Mouse (Mus musculus): Measurements from ENCODE around the gene Sema3f. TPM values are rescaled to one million over a fixed set of nuclear protein-coding genes. Genes with fewer than 3 reads are reported as not detected.

The Sema3f gene
- total and polyA plus RNA-seq, 3 experiments, result 0.09 to 0.11 TPM; not detected in 1

DNA sequence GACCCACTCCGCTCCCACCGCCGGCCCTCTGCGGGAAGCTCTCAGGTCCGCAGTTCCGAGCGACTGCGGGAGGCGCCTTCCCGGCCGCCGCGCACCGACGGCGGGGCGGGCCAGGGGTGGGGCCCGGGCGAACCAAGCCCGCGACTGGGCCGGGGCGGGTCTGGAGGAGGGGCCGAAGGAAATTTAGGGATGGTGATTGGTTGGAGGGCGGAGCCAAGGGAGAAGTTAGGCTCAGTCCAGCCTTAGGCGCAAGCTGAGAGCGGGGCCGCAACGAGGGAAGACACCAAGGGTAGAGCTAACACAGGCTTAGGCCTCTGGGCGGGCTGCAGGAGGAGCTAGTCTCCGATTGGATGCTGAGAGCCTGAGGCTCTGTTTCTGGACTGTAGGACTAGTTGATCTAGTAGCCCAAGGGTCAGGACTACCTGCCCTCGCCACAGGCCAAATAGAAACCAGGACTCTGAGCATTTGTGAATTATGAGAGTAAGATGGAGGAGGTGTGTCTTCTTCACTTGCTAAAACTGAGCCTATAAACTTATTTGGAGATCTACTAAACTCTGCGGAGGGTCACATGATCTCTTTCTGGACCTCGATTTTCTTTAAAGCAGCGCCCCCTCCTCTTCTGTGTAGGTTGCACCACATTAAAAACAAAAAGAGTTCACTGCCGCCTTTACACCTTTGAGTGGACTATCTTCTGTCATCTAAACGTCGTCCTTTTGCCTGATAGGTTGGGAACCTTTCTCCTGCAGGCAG, 74.8 kb downstream of the Sema3f start, which contains the start of gene Gnai2:
Gene Gnai2, minus strand, starts transcription at position 89 of the 750 bp plus-strand sequence.
- Histone ChIP-seq H3K4me3 (ENCODE audit: low read depth, low read length) (peak within 1 kb of the TSS; percentile 85), H3K36me3 (replicated peaks) (peaks cover 29% of the 10 kb centered on the region), H3K9me3 (replicated peaks) (no peaks in the 10 kb centered on the region), H3K27me3 (ENCODE audit: insufficient read depth, low read length) (peaks cover 4% of the 10 kb centered on the region; the same call in 1 of the 2 replicates), H3K4me1 (ENCODE audit: insufficient read depth, low read depth, low read length) (peaks cover 66% of the 10 kb centered on the region)
- peak; percentile 89 for DNase-seq (ENCODE audit: low spot score)
- ATAC-seq (ENCODE audit: extremely low read depth, insufficient number of reproducible peaks, low FRiP score, poor library complexity, severe bottlenecking), result peak; percentile 90
- TF ChIP-seq TAL1 (conservative IDR thresholded peaks at IDR 0.05; ENCODE audit: low read depth, low read length), result no peak

DNA sequence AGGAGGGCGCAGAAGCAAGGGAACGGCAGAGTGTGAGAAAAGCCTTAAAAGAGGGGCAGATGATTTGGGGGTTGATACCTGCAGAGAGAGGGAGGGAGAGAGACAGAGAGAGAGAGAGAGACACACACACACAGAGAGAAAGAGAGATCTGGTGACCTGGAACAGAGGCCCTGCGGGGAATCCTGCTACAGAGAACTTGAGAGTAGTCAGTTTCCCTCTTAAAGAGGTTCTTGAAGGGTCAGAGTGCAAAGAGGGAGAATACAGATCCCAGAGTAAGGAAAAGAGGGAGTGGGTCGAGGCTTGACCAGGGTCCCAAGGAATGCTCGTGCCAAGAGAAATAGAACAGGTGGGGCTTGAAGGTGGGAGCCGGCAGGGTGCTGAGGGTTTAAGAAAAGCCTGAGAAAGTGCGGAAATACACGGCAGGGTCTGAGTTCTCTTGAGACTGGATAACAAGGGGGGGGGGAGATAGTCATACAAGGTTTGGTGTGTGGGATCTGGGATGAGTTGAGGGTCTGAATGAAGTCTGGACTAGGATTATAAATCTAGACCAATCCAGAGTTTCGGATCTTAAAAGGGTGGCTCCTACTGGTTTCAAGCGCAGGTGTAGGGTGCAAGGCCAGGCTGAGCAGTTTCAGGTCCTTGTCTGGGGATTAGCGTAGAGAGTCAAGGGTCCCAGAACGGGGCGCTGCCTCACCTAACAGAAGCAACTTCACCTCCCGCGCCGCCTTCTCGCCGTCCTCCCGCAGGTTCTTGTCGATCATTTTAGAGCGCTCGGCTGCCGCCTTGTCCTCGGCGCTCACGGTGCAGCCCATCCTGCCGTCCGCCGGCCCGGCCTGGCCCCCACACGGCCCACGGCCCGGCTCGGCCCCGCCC, 75.6 kb downstream of the Sema3f start:
- ATAC-seq (ENCODE audit: extremely low read depth, insufficient number of reproducible peaks, low FRiP score, poor library complexity, severe bottlenecking), result no peak
- TF ChIP-seq POLR2AphosphoS5 (IDR thresholded peaks at IDR 0.05; ENCODE audit: insufficient replicate concordance, low read depth, low read length), result no peak
- TF ChIP-seq TAL1 (conservative IDR thresholded peaks at IDR 0.05; ENCODE audit: low read depth, low read length), result no peak
- no peak for TF ChIP-seq GATA2 (IDR thresholded peaks at IDR 0.05; ENCODE audit: borderline replicate concordance, low read depth, low read length)
- TF ChIP-seq CTCF (IDR thresholded peaks at IDR 0.05; ENCODE audit: low read depth, low read length), result no peak
- no peak for TF ChIP-seq GATA1 (IDR thresholded peaks at IDR 0.05; ENCODE audit: borderline replicate concordance, low read length)
- peaks cover 67% of the 10 kb centered on the region for H3K4me1 ChIP-seq (ENCODE audit: insufficient read depth, low read depth, low read length)
- peak overlapping the region; percentile 85 for H3K4me3 ChIP-seq (ENCODE audit: low read depth, low read length)
- peak; percentile 26 for DNase-seq (ENCODE audit: low spot score)
- no peaks in the 10 kb centered on the region for H3K9me3 ChIP-seq (replicated peaks)
- H3K36me3 ChIP-seq (replicated peaks), result peaks cover 38% of the 10 kb centered on the region
- H3K27me3 ChIP-seq (ENCODE audit: insufficient read depth, low read length), result no peaks in the 10 kb centered on the region

DNA sequence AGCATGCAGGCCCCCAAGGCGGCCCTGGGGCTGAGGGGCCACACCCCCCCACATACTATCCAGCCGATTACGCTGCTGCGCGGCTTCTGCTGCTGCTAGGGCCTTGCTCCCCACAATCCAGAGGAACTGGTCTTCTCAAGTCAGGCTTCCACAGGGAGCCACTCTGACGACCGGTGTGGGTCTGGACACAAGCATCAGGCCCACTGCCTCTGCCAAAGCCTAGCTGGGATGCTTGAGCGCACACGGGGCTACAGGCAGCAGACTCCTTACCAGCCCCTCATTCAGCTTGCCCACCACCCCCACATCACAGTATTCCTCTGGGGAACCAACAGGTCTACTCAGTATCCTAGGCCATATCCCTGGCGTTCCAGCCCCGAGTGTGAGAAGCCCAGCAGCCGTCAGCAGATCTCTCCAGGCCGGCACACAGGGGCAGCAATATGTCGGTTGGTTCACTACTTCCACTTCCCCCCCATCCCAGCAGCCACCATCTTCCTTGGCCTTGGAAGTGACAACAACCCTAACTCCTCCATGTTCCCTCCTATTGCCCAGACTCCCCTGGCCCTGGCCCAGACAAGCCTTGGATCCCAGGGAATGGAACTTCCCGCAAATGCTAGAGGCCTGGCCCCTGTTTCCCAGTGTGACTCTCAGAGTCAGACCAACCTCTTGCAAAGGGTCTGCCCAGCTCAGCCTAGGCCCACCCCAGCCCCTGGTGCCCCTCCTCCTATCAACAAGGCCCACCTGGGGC, 76.4 kb downstream of the Sema3f start:
- H3K4me3 ChIP-seq (ENCODE audit: low read depth, low read length), result peak overlapping the region; percentile 85
- TF ChIP-seq POLR2AphosphoS5 (IDR thresholded peaks at IDR 0.05; ENCODE audit: insufficient replicate concordance, low read depth, low read length) (0 out of 2 replicates have a peak, but pooled peaks have one; percentile 34), TAL1 (conservative IDR thresholded peaks at IDR 0.05; ENCODE audit: low read depth, low read length) (no peak), CTCF (IDR thresholded peaks at IDR 0.05; ENCODE audit: low read depth, low read length) (no peak)
- H3K36me3 ChIP-seq (replicated peaks), result peaks cover 46% of the 10 kb centered on the region
- H3K9me3 ChIP-seq (replicated peaks), result no peaks in the 10 kb centered on the region
- H3K27me3 ChIP-seq (ENCODE audit: insufficient read depth, low read length), result no peaks in the 10 kb centered on the region
- DNase-seq (ENCODE audit: low spot score) (no peak), ATAC-seq (ENCODE audit: extremely low read depth, insufficient number of reproducible peaks, low FRiP score, poor library complexity, severe bottlenecking) (no peak)
- H3K4me1 ChIP-seq (ENCODE audit: insufficient read depth, low read depth, low read length), result peaks cover 73% of the 10 kb centered on the region

DNA sequence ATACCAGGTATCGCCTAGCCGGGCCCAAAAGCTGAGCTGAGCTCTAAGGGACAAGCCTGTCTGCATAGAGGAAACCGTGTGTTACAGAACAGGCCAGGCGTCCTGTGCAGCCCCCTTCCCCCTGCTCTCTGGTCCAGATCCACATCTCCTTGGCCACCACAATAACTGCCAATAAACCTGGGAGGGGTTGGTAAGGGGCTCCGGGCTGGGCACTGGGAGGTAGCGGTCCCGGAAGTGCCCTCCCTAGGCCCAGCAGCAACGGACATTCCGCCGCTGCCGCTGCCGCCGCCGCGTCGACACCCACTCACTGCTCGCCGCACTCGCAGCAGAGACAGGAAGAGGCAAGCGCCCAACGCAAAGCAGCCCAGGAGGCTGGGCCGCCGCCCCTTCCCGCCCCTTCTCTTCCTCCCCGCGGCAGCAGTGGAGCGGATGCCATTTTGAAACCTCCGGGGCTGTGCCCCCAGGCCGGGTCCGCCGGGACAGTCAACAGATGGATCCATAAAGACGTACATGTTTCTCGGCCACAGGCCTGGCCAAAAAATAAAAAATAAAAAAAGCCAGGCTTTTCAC, 77.1 kb downstream of the Sema3f start:
- peak overlapping the region; percentile 85 for H3K4me3 ChIP-seq (ENCODE audit: low read depth, low read length)
- H3K36me3 ChIP-seq (replicated peaks), result peaks cover 52% of the 10 kb centered on the region
- peaks cover 80% of the 10 kb centered on the region for H3K4me1 ChIP-seq (ENCODE audit: insufficient read depth, low read depth, low read length)
- H3K27me3 ChIP-seq (ENCODE audit: insufficient read depth, low read length), result no peaks in the 10 kb centered on the region
- H3K9me3 ChIP-seq (replicated peaks), result no peaks in the 10 kb centered on the region
- peak; percentile 78 for DNase-seq (ENCODE audit: low spot score)
- peak; percentile 29; the same call in 1 of the 2 replicates for ATAC-seq (ENCODE audit: extremely low read depth, insufficient number of reproducible peaks, low FRiP score, poor library complexity, severe bottlenecking)
- no peak for TF ChIP-seq GATA2 (IDR thresholded peaks at IDR 0.05; ENCODE audit: borderline replicate concordance, low read depth, low read length)
- TF ChIP-seq CTCF (IDR thresholded peaks at IDR 0.05; ENCODE audit: low read depth, low read length), result no peak
- TF ChIP-seq GATA1 (IDR thresholded peaks at IDR 0.05; ENCODE audit: borderline replicate concordance, low read length), result no peak
- TF ChIP-seq TAL1 (conservative IDR thresholded peaks at IDR 0.05; ENCODE audit: low read depth, low read length), result no peak
- no peak for TF ChIP-seq POLR2AphosphoS5 (IDR thresholded peaks at IDR 0.05; ENCODE audit: insufficient replicate concordance, low read depth, low read length)

DNA sequence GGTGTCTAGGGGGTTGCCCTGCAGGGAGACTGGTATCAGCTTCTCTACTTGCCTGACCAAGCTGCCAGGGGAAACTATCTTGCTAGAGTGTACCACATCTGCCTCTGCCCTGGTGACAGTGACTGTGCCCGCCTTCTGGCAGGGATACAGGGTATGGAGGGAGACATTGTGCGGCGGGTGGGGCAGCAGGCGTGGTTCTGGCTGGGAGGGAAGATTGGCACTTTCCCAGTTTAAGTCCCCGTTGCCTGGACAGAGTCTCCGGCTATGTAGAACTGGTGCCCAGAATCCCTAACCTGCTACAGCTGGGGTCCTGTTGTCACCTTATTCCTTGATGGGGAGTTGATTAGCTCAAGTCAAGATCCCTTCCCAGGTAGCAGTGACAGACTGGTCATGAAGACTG, 77.8 kb downstream of the Sema3f start:
- TF ChIP-seq GATA2 (IDR thresholded peaks at IDR 0.05; ENCODE audit: borderline replicate concordance, low read depth, low read length) (no peak), GATA1 (IDR thresholded peaks at IDR 0.05; ENCODE audit: borderline replicate concordance, low read length) (no peak), TAL1 (conservative IDR thresholded peaks at IDR 0.05; ENCODE audit: low read depth, low read length) (no peak), CTCF (IDR thresholded peaks at IDR 0.05; ENCODE audit: low read depth, low read length) (no peak), POLR2AphosphoS5 (IDR thresholded peaks at IDR 0.05; ENCODE audit: insufficient replicate concordance, low read depth, low read length) (no peak)
- H3K4me1 ChIP-seq (ENCODE audit: insufficient read depth, low read depth, low read length), result peaks cover 87% of the 10 kb centered on the region
- no peaks in the 10 kb centered on the region for H3K9me3 ChIP-seq (replicated peaks)
- H3K4me3 ChIP-seq (ENCODE audit: low read depth, low read length), result peak overlapping the region; percentile 85
- H3K27me3 ChIP-seq (ENCODE audit: insufficient read depth, low read length), result no peaks in the 10 kb centered on the region
- H3K36me3 ChIP-seq (replicated peaks), result peaks cover 59% of the 10 kb centered on the region
- no peak for ATAC-seq (ENCODE audit: extremely low read depth, insufficient number of reproducible peaks, low FRiP score, poor library complexity, severe bottlenecking)
- no peak for DNase-seq (ENCODE audit: low spot score)

Data from G1E (cell line).